Mouse (Mus musculus) heart, embryonic 11.5 days (tissue): ENCODE data around the gene Haus3. TPM values are rescaled to one million over a fixed set of nuclear protein-coding genes. Genes with fewer than 3 reads are reported as not detected.
A peak's percentile ranks its signal among the peaks of the same experiment; 100 is the strongest.

Source experiments
- ATAC-seq: fragments of 200-750 bp; cut with Nextera tagmentation; replicated peaks from 2 replicates; pipeline ENCODE4 v1.8.0; 2017; ENCODE audit warnings: moderate library complexity; ENCODE audit not compliant: insufficient number of reproducible peaks, low FRiP score, low TSS enrichment
- H3K27ac ChIP-seq: fragments of 300-500 bp; sonication (generic); 2 replicates; pipeline ENCODE4 v1.5.1; 2014; ENCODE audit warnings: mild to moderate bottlenecking, low read depth, low read length
- H3K27me3 ChIP-seq: fragments of 300-500 bp; sonication (generic); 2 replicates; pipeline ENCODE4 v1.6.1; 2014; ENCODE audit warnings: mild to moderate bottlenecking, low read length, mixed read lengths; ENCODE audit not compliant: control insufficient read depth, insufficient read depth
- H3K36me3 ChIP-seq: fragments of 300-500 bp; sonication (generic); 2 replicates; pipeline ENCODE4 v1.6.1; 2014; ENCODE audit warnings: mild to moderate bottlenecking, low read length, moderate library complexity, mixed read lengths; ENCODE audit not compliant: control insufficient read depth, insufficient read depth
- H3K4me1 ChIP-seq: fragments of 300-500 bp; sonication (generic); 2 replicates; pipeline ENCODE4 v1.6.1; 2014; ENCODE audit warnings: low read length; ENCODE audit not compliant: control insufficient read depth, insufficient read depth
- H3K4me2 ChIP-seq: fragments of 300-500 bp; sonication (generic); 2 replicates; pipeline ENCODE4 v1.6.1; 2014; ENCODE audit warnings: mild to moderate bottlenecking, moderate library complexity
- H3K4me3 ChIP-seq: fragments of 300-500 bp; sonication (generic); 2 replicates; pipeline ENCODE4 v1.5.1; 2014; ENCODE audit warnings: low read depth, low read length
- H3K9ac ChIP-seq: fragments of 300-500 bp; sonication (generic); 2 replicates; pipeline ENCODE4 v1.6.1; 2014; ENCODE audit warnings: mild to moderate bottlenecking, low read depth, low read length, moderate library complexity
- H3K9me3 ChIP-seq: fragments of 300-500 bp; sonication (generic); replicated peaks from 2 replicates; pipeline ENCODE4 v1.6.1; 2016; ENCODE audit warnings: low read length; ENCODE audit not compliant: control insufficient read depth
- WGBS: fragments of 180-500 bp; shearing (Covaris S2); extraction: QIAGEN DNeasy Blood & Tissue Kit; methylation state at CpG from one replicate; pipeline ENCODE4 v1.1.7; 2014; ENCODE audit not compliant: insufficient replicate concordance; 5-methylcytosine and 5-hydroxymethylcytosine counted together
- polyA plus RNA-seq: library from polyadenylated mRNA; unstranded; fragments of >200 nt; fragmentation: Nextera tagmentation; extraction: Ambion mirVana; gene quantifications from 2 replicates; pipeline ENCODE4 v1.2.1, GENCODE M21; 2014

The Haus3 gene
- polyA plus RNA-seq, 1 experiment from 2014 or later = 28.8 TPM

DNA sequence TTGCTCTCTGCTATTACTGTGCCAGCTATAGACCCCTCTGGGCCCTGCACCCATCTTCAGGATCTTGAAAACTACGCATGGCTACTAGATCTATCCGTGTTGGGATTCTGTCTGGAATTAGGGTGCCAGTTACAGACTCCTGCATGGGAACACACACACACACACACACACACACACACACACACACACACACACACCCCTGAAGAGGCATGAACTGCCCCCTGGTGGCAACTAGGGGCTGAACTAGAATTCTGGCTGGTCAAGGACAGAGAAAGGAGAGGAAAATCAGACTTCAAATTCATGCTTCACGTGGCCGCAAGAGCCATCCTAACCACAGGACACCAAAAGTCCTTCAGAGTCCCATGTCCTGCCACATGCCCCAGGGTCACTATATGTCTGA is 22.5 kb upstream of the Haus3 start:
- no peak for ATAC-seq
- H3K36me3 ChIP-seq = no peaks in the 10 kb centered on the region

DNA sequence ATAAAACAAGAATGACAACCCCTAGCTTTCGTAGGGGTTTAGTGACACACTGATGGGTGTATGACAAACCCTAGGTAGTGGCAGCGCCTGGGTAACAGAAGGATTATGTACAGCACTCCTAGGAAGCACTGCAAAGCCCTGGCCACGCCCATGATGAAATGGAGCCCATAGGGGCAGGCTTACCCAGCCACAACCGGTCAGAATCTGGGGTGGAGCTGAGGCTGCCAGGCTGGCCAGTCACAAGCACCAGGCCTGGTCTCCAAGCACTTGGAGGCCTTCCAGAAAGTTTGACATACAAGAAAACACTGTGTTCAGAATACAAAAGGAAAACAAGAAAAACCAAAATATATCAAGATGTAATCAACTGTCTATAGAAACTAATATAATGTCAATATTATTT is 21.7 kb upstream of the Haus3 start:
- peaks cover 18% of the 10 kb centered on the region for H3K4me1 ChIP-seq
- no peak overlapping the region for H3K27ac ChIP-seq
- no peak for ATAC-seq
- H3K4me3 ChIP-seq = no peak overlapping the region
- no peaks in the 10 kb centered on the region for H3K36me3 ChIP-seq
- WGBS = 50% methylated on average over 4 of the region's 4 CpGs
- H3K4me2 ChIP-seq = no peak overlapping the region
- H3K27me3 ChIP-seq = no peaks in the 10 kb centered on the region
- H3K9me3 ChIP-seq = no peaks in the 10 kb centered on the region
- no peak overlapping the region for H3K9ac ChIP-seq

More for the DNA sequence above, 22.5 kb upstream of the Haus3 start:
- Histone ChIP-seq H3K9ac (no peak overlapping the region), H3K4me2 (no peak overlapping the region), H3K4me3 (no peak overlapping the region), H3K9me3 (no peaks in the 10 kb centered on the region), H3K4me1 (peaks cover 10% of the 10 kb centered on the region; the same call in 1 of the 2 replicates), H3K27me3 (no peaks in the 10 kb centered on the region), H3K27ac (no peak overlapping the region)
- WGBS = 68% methylated on average over 4 of the region's 4 CpGs

DNA sequence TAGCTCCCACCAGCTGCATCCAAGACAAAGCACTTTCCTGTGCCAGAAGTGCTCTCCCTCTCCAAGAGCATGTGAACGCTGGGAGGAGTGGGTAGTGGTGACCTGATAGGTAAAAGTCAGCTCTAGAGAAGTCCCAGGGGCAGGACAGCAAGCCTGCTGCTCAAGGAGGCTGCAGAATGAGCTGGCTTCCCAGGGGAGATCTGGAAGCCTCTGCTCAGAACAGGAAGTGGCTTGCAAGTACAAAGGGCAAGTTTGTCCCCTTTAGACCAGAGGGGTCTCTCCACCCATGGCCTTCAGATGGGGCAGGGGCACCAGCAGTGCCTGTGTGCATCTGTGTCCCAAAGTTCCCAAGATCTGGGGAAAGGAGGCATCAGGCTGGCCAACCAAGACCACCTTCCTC is 20.2 kb upstream of the Haus3 start:
- Histone ChIP-seq H3K4me2 (no peak overlapping the region), H3K4me1 (peaks cover 31% of the 10 kb centered on the region), H3K4me3 (no peak overlapping the region), H3K27ac (no peak overlapping the region), H3K9ac (no peak overlapping the region; the same call in 1 of the 2 replicates), H3K27me3 (no peaks in the 10 kb centered on the region), H3K9me3 (no peaks in the 10 kb centered on the region), H3K36me3 (no peaks in the 10 kb centered on the region)
- WGBS = 65% methylated on average over 1 of the region's 1 CpGs
- no peak for ATAC-seq

DNA sequence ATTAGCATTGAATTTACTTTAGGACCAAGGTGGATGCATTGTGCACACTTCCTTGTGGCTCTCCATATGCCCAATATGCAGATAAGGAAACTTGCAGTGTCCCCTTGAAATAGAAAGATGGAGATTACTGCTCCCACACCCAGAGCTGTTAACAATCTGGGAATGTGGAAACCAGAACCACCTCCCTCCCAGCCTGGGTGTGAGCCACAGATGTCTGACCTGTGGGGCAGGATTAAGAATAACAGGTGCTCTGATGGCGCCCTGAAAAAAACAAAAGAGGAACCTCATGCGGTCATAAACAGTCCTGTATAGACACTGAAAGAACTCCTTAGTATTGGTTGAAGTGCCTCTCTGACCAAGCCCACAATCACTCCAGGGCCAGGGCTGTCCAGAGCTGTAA is 19.5 kb upstream of the Haus3 start:
- no peak for ATAC-seq
- Histone ChIP-seq H3K4me3 (no peak overlapping the region), H3K27me3 (no peaks in the 10 kb centered on the region), H3K9me3 (no peaks in the 10 kb centered on the region), H3K36me3 (peaks cover 3% of the 10 kb centered on the region; the same call in 1 of the 2 replicates), H3K4me1 (peaks cover 37% of the 10 kb centered on the region), H3K27ac (no peak overlapping the region), H3K4me2 (peak overlapping the region; percentile 78), H3K9ac (0 out of 2 replicates have a peak overlapping the region, but pooled peaks have one; percentile 77)
- 70% methylated on average over 2 of the region's 2 CpGs for WGBS

DNA sequence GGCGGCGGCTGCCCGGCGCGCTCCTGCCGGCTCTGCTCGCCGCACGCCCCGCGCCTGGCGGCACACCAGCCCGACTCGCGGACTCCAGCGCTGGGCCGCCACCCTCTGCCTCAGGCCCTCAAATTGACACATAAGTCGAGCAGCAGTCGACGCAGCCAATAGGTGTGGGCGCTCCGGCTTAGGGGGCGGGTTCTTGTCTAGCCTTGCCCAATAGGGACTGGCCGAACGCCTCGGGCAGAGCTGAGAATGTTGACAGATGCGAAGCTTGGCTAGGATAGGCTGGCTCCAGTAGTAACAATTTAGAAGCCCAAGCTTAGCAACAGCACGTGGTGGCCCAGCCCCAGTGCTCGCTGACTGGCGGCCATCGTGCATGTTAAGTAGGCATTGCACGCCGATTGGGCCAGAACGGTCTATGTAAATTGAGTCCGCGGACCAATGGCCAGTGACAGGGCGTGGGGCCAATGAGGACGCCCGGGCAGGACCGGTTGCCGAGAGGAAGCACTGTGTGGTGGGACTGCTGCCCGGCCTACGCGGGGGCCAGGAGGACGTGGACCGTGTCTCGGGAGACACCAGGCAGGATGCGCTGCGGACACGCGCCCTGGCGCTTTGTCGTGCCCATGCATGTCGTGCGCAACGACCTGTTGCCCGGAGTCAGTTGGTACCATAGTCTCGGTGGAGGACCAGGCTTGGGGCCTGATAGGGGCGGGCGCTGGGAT is 18.4 kb upstream of the Haus3 start, which contains the start of gene Mxd4:
Gene Mxd4 (minus strand): TSS at position 120 of the 716 bp plus-strand sequence.
- H3K27me3 ChIP-seq = no peaks in the 10 kb centered on the region

DNA sequence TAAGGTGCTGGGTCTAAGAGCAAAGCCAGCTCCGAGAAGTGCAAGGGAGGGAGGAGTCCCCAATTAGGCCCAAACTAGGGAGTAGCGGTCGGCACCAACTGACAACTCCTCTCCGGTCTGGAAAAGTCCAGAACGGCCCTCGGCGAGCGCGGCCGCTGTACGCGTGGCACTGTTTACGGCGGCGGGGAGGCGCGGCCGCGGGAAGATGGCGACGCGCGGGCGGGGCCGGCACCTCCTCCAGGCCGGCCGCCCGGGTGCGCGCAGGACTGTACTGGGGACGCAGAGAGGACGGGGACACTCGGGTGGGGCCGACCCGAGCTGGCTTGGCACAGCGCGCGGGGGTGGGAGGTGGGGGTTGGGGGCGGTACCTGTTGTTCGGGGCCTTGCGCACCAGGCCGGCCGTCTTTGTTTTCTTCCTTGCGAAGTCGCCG is 17.6 kb upstream of the Haus3 start:
- Histone ChIP-seq H3K36me3 (peaks cover 3% of the 10 kb centered on the region; the same call in 1 of the 2 replicates), H3K27me3 (no peaks in the 10 kb centered on the region), H3K9ac (peak overlapping the region; percentile 90), H3K4me1 (peaks cover 51% of the 10 kb centered on the region), H3K27ac (peak overlapping the region; percentile 91), H3K4me2 (peak overlapping the region; percentile 90), H3K9me3 (no peaks in the 10 kb centered on the region), H3K4me3 (peak overlapping the region; percentile 92)
- under 1% methylated on average over 43 of the region's 46 CpGs for WGBS
- no peak for ATAC-seq

More for the DNA sequence above, 18.4 kb upstream of the Haus3 start, which contains the start of gene Mxd4:
- peaks cover 3% of the 10 kb centered on the region; the same call in 1 of the 2 replicates for H3K36me3 ChIP-seq
- peaks cover 48% of the 10 kb centered on the region for H3K4me1 ChIP-seq
- H3K4me2 ChIP-seq = peak within 1 kb of the TSS; percentile 90
- no peaks in the 10 kb centered on the region for H3K9me3 ChIP-seq
- 0% methylated on average over 58 of the region's 60 CpGs for WGBS
- peak within 1 kb of the TSS; percentile 91 for H3K27ac ChIP-seq
- peak within 1 kb of the TSS; percentile 92 for H3K4me3 ChIP-seq
- peak within 1 kb of the TSS; percentile 90 for H3K9ac ChIP-seq
- peak; percentile 98 for ATAC-seq

DNA sequence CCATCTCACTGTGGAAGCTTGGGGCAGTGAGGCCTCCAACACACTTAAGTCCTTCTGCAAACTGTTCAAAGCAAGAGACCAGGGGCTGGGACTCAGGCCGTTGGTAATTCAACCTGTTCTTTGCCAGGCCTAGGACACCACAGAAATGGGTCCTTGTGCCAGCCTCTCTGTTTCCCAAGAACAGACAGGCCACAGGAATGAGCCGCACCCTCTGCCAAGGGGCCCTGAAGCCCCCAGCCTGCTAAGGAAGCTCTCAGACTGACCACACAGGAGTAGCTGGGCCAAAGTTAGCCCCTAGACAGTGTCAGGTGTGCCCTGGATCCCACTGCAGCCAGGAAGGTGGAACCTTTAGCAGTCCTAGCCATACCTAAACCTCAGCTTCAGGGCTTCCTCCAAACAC is 17.1 kb upstream of the Haus3 start:
- WGBS = 69% methylated on average over 2 of the region's 2 CpGs
- Histone ChIP-seq H3K27ac (peak overlapping the region; percentile 91; the same call in 1 of the 2 replicates), H3K4me1 (peaks cover 51% of the 10 kb centered on the region), H3K9ac (peak overlapping the region; percentile 90), H3K4me3 (peak overlapping the region; percentile 92), H3K36me3 (peaks cover 3% of the 10 kb centered on the region; the same call in 1 of the 2 replicates), H3K4me2 (peak overlapping the region; percentile 90), H3K9me3 (no peaks in the 10 kb centered on the region), H3K27me3 (no peaks in the 10 kb centered on the region)
- no peak for ATAC-seq

DNA sequence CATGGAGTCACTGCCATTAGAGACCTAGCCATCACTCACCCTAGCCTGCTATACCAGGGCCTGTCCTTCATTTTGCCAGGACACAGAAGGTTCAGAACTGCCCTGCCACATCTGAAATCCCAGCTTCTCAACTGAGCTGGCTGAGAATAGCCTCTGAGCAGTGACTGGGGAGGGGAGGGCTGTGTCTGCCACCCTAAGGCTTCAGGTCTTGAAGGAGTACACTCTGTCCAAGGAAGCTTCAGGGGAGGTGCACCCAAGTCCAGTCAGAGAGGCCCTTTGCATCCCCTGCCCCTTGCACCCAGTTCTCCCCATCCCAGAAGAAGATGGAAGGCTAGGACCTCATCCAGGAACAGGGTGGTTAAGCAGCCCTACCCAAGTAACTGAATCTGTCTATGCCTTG is 16.5 kb upstream of the Haus3 start:
- no peaks in the 10 kb centered on the region for H3K9me3 ChIP-seq
- no peak for ATAC-seq
- H3K4me2 ChIP-seq = peak overlapping the region; percentile 90
- no peaks in the 10 kb centered on the region for H3K27me3 ChIP-seq
- peaks cover 51% of the 10 kb centered on the region for H3K4me1 ChIP-seq
- H3K9ac ChIP-seq = peak overlapping the region; percentile 90
- peaks cover 3% of the 10 kb centered on the region; the same call in 1 of the 2 replicates for H3K36me3 ChIP-seq
- peak overlapping the region; percentile 92 for H3K4me3 ChIP-seq
- no peak overlapping the region for H3K27ac ChIP-seq
